Mouse (Mus musculus) stomach, embryonic 15.5 days (tissue): ENCODE results near the gene Copz1. TPM values are rescaled to one million over a fixed set of nuclear protein-coding genes. Genes with fewer than 3 reads are reported as not detected.

ENCODE experiments used
- ATAC-seq: fragments of 200-750 bp; cut with Nextera tagmentation; 2 replicates; pipeline ENCODE4 v1.8.0; 2017; ENCODE audit warnings: low read depth, moderate number of reproducible peaks, moderate TSS enrichment; ENCODE audit not compliant: insufficient read depth, low FRiP score
- H3K27ac ChIP-seq: fragments of 300-500 bp; sonication (generic); 2 replicates; pipeline ENCODE4 v1.5.1; 2015; ENCODE audit warnings: mild to moderate bottlenecking, inconsistent platforms
- H3K27me3 ChIP-seq: fragments of 300-500 bp; sonication (generic); replicated peaks from 2 replicates; pipeline ENCODE4 v1.6.1; 2015; ENCODE audit warnings: inconsistent platforms
- H3K36me3 ChIP-seq: fragments of 300-500 bp; sonication (generic); 2 replicates; pipeline ENCODE4 v1.6.1; 2015; ENCODE audit warnings: inconsistent platforms
- H3K4me1 ChIP-seq: fragments of 300-500 bp; sonication (generic); 2 replicates; pipeline ENCODE4 v1.6.1; 2015; ENCODE audit warnings: inconsistent platforms
- H3K4me2 ChIP-seq: fragments of 300-500 bp; sonication (generic); 2 replicates; pipeline ENCODE4 v1.6.1; 2015; ENCODE audit warnings: mild to moderate bottlenecking, inconsistent platforms
- H3K4me3 ChIP-seq: fragments of 300-500 bp; sonication (generic); replicated peaks from 2 replicates; pipeline ENCODE4 v1.5.1; 2015; ENCODE audit warnings: inconsistent platforms
- H3K9ac ChIP-seq: fragments of 300-500 bp; sonication (generic); 2 replicates; pipeline ENCODE4 v1.6.1; 2015; ENCODE audit warnings: inconsistent platforms
- H3K9me3 ChIP-seq: fragments of 300-500 bp; sonication (generic); 2 replicates; pipeline ENCODE4 v1.6.1; 2016; ENCODE audit warnings: inconsistent platforms
- WGBS: fragments of 180-500 bp; shearing (Covaris S2); methylation state at CpG from one replicate; pipeline ENCODE4 v1.1.7; 2015; 5-methylcytosine and 5-hydroxymethylcytosine counted together
- microRNA counts: library from miRNA; unstranded; fragments of <30 nt; microRNA quantifications from one replicate; lab custom pipeline; 2016
- microRNA-seq: library from miRNA; unstranded; fragments of <30 nt; microRNA quantifications from one replicate; pipeline ENCODE4, GENCODE M21; 2016
- polyA plus RNA-seq: library from polyadenylated mRNA; unstranded; fragments of >200 nt; fragmentation: Nextera tagmentation; extraction: Ambion mirVana; gene quantifications from 2 replicates; pipeline ENCODE4 v1.2.1, GENCODE M21; 2015

Copz1 gene
- polyA plus RNA-seq, 1 experiment from 2014 or later = 248 TPM

GRCm38 (mm10) chr15:103347275-103347684 is 74.8 kb downstream of the Copz1 start:
- no peak for ATAC-seq
- WGBS = 6% methylated on average over 2 of the region's 2 CpGs
- no peak overlapping the region for H3K4me2 ChIP-seq
- no peak overlapping the region for H3K9ac ChIP-seq
- no peaks in the 10 kb centered on the region for H3K9me3 ChIP-seq
- H3K36me3 ChIP-seq = peaks cover 51% of the 10 kb centered on the region
- H3K27me3 ChIP-seq = no peaks in the 10 kb centered on the region
- no peaks in the 10 kb centered on the region for H3K4me1 ChIP-seq
- H3K27ac ChIP-seq = no peak overlapping the region
- no peak overlapping the region for H3K4me3 ChIP-seq

MicroRNAs encoded within 50 kb of the gene (microRNA counts, 519-probe panel; counts per million panel counts)
- microRNA mmu-miR-148b (lab: Ali Mortazavi, UCI) = 2,828 counts per million, percentile 71 among the panel's probes with 10 or more counts

Small RNA genes within 50 kb of the gene (microRNA-seq; reads per million reads assigned to microRNA genes)
- gene Mir148b = 172 reads per million, percentile 57 among the genes with 10 or more reads in this experiment

Other genes with a start within 250 kb of the Copz1 start
- 18.3 and 21.6 TPM in 2 replicates for gene Smug1, start 105.6 kb upstream of the Copz1 start, polyA plus RNA-seq
- gene Cbx5, start 32.9 kb upstream of the Copz1 start, polyA plus RNA-seq = 91.8 and 97.2 TPM in 2 replicates
- 664 and 681 TPM in 2 replicates for gene Hnrnpa1, start 32.3 kb upstream of the Copz1 start, polyA plus RNA-seq
- gene Nfe2, start 14.3 kb upstream of the Copz1 start, polyA plus RNA-seq = 7.8 and 15.9 TPM in 2 replicates
- gene Gpr84, start 37.9 kb downstream of the Copz1 start, polyA plus RNA-seq = 0.46 and 0.53 TPM in 2 replicates
- gene Zfp385a, start 67.4 kb downstream of the Copz1 start, polyA plus RNA-seq = 8.2 and 9.3 TPM in 2 replicates
- gene Itga5, start 94.0 kb downstream of the Copz1 start, polyA plus RNA-seq = 48.3 and 53.4 TPM in 2 replicates
- gene Gtsf1, start 157.8 kb downstream of the Copz1 start, polyA plus RNA-seq = not detected in 2 replicates
- not detected in 2 replicates for gene Gtsf2, start 175.8 kb downstream of the Copz1 start, polyA plus RNA-seq
- gene Nckap1l, start 181.1 kb downstream of the Copz1 start, polyA plus RNA-seq = 3.7 and 4.1 TPM in 2 replicates
- gene Pde1b, start 230.3 kb downstream of the Copz1 start, polyA plus RNA-seq = 8.8 and 9.4 TPM in 2 replicates